Mouse (Mus musculus) layer of hippocampus, postnatal 14 days (tissue): ENCODE data around the gene Fat3. TPM values are rescaled to one million over a fixed set of nuclear protein-coding genes. Genes with fewer than 3 reads are reported as not detected.
A peak's percentile ranks its signal among the peaks of the same experiment; 100 is the strongest.

ENCODE experiments used
- DNase-seq, 2 experiments: peaks; one replicate each; pipeline ENCODE4 v3.0.0; 2021 to 2022; ENCODE audit warnings: low spot score in 2 of 2, mixed read lengths in 1 of 2
- total RNA-seq, 2 experiments: library from RNA; stranded (reverse); gene quantifications; 2 replicates each; pipeline ENCODE4 v1.2.3; 2021

Gene Fat3
- total RNA-seq, 2 experiments from 2014 or later, result 34.6 to 38.5 TPM

GRCm38 (mm10) chr9:16439941-16440340, 61.1 kb downstream of the Fat3 start:
- no peak for DNase-seq

- DNase-seq, result peak in 1 of 2 experiments; percentile 22
These were observed 63.3 kb downstream of the Fat3 start for GRCm38 (mm10) chr9:16437805-16438204.

- DNase-seq, result peak in 1 of 2 experiments; percentile 9
These were observed 72.5 kb downstream of the Fat3 start for GRCm38 (mm10) chr9:16428589-16428988.

GRCm38 (mm10) chr9:16422707-16423106, 78.4 kb downstream of the Fat3 start:
- no peak for DNase-seq

GRCm38 (mm10) chr9:16402815-16403214, 98.3 kb downstream of the Fat3 start:
- DNase-seq, result no peak

- DNase-seq, result peak in 1 of 2 experiments; percentile 41
These were observed 102.1 kb downstream of the Fat3 start for GRCm38 (mm10) chr9:16398734-16399686.

- no peak for DNase-seq
These were observed 111.9 kb downstream of the Fat3 start for GRCm38 (mm10) chr9:16389141-16389540.

GRCm38 (mm10) chr9:16387527-16387926, 113.6 kb downstream of the Fat3 start:
- DNase-seq, result no peak

- no peak for DNase-seq
These were observed 137.4 kb downstream of the Fat3 start for GRCm38 (mm10) chr9:16363713-16364112.

GRCm38 (mm10) chr9:16361811-16362210, 139.3 kb downstream of the Fat3 start:
- no peak for DNase-seq

GRCm38 (mm10) chr9:16356636-16357035, 144.4 kb downstream of the Fat3 start:
- no peak for DNase-seq

GRCm38 (mm10) chr9:16354906-16355305, 146.2 kb downstream of the Fat3 start:
- DNase-seq, result no peak

GRCm38 (mm10) chr9:16353049-16353724, 147.9 kb downstream of the Fat3 start:
- DNase-seq, result no peak

GRCm38 (mm10) chr9:16352486-16353048, 148.5 kb downstream of the Fat3 start:
- DNase-seq, result no peak

- peak; percentile 42 to 52 for DNase-seq
These were observed 155.9 kb downstream of the Fat3 start for GRCm38 (mm10) chr9:16344902-16345855.

- DNase-seq, result peak in 1 of 2 experiments; percentile 20
These were observed 157.9 kb downstream of the Fat3 start for GRCm38 (mm10) chr9:16343191-16343590.

GRCm38 (mm10) chr9:16342577-16342976, 158.5 kb downstream of the Fat3 start:
- DNase-seq, result no peak

GRCm38 (mm10) chr9:16330290-16330984, 170.6 kb downstream of the Fat3 start:
- no peak for DNase-seq

- no peak for DNase-seq
These were observed 182.1 kb downstream of the Fat3 start for GRCm38 (mm10) chr9:16318957-16319356.

- DNase-seq, result no peak
These were observed 188.4 kb downstream of the Fat3 start for GRCm38 (mm10) chr9:16312599-16313197.
